Mouse (Mus musculus): ENCODE results near the gene Lmtk2. TPM values are rescaled to one million over a fixed set of nuclear protein-coding genes. Genes with fewer than 3 reads are reported as not detected.

The Lmtk2 gene
- total and polyA plus RNA-seq, 2 experiments from 2014 or later, result 7.4 to 63.9 TPM

DNA sequence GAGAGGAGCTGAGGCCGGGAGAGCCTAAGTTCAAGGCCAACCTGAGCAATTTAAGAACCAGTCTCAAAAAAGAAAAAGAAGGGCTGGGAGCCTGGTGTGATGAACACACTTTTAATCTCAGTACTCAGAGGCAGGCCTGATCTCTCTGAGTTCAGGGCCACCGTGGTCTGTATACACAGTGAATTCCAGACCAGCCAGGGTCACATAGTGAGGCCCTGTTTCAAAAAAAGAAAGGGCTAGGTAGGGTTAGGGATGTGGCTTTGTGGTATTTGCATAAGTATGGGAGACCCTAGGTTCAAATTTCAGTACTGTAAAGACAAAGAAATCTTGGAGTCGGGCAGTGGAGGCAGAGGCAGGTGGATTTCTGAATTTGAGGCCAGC is 5.9 kb downstream of the Lmtk2 start:
- TF ChIP-seq CTCF (IDR thresholded peaks at IDR 0.05; ENCODE audit: low read depth), result no peak
- DNase-seq, result no peak
- H3K27ac ChIP-seq (ENCODE audit: low read depth, low read length), result no peak overlapping the region

DNA sequence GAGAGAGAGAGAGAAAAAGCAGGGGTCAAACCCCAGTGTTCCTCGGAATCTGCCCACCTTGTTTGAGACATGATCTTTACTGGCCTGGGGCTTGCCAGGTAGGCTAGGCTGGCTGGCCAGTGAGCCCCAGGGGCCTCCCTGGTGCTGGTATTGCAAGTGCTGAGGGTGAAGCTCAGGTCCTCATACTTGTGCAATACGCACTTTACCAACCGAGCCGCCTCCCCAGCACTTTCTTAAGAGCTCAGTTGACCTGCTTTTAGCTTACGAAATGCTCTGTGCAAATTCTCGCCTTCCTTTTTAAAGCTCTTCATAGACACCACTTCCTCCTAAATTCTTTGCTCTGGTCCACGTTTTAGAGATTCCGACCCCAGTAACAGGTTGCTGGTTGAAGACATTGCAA is 9.0 kb downstream of the Lmtk2 start:
- H3K4me2 ChIP-seq (ENCODE audit: low read depth), result no peak overlapping the region
- DNase-seq (no peak), ATAC-seq (no peak)
- 94% methylated on average over 8 of the region's 8 CpGs for WGBS
- no peaks in the 10 kb centered on the region; the same call in 1 of the 2 replicates for H3K36me3 ChIP-seq (ENCODE audit: insufficient read depth)
- no peak overlapping the region for H3K9ac ChIP-seq
- H3K4me1 ChIP-seq (ENCODE audit: insufficient read depth), result no peaks in the 10 kb centered on the region
- TF ChIP-seq CTCF (IDR thresholded peaks at IDR 0.05; ENCODE audit: low read depth), result no peak
- no peaks in the 10 kb centered on the region for H3K27me3 ChIP-seq (ENCODE audit: insufficient read depth, low read length)
- H3K9me3 ChIP-seq (ENCODE audit: low read length), result no peaks in the 10 kb centered on the region
- H3K4me3 ChIP-seq (ENCODE audit: low read depth, low read length), result no peak overlapping the region
- no peak overlapping the region for H3K27ac ChIP-seq (ENCODE audit: low read depth, low read length)

More for the DNA sequence above, 5.9 kb downstream of the Lmtk2 start:
- Histone ChIP-seq H3K4me2 (ENCODE audit: low read depth) (no peak overlapping the region), H3K9ac (no peak overlapping the region), H3K4me1 (ENCODE audit: insufficient read depth) (peaks cover 8% of the 10 kb centered on the region), H3K27me3 (ENCODE audit: insufficient read depth, low read length) (no peaks in the 10 kb centered on the region), H3K36me3 (ENCODE audit: insufficient read depth) (no peaks in the 10 kb centered on the region; the same call in 1 of the 2 replicates), H3K4me3 (ENCODE audit: low read depth, low read length) (no peak overlapping the region), H3K9me3 (ENCODE audit: low read length) (no peaks in the 10 kb centered on the region)
- ATAC-seq, result no peak
- WGBS, result 90% methylated on average over 3 of the region's 3 CpGs

DNA sequence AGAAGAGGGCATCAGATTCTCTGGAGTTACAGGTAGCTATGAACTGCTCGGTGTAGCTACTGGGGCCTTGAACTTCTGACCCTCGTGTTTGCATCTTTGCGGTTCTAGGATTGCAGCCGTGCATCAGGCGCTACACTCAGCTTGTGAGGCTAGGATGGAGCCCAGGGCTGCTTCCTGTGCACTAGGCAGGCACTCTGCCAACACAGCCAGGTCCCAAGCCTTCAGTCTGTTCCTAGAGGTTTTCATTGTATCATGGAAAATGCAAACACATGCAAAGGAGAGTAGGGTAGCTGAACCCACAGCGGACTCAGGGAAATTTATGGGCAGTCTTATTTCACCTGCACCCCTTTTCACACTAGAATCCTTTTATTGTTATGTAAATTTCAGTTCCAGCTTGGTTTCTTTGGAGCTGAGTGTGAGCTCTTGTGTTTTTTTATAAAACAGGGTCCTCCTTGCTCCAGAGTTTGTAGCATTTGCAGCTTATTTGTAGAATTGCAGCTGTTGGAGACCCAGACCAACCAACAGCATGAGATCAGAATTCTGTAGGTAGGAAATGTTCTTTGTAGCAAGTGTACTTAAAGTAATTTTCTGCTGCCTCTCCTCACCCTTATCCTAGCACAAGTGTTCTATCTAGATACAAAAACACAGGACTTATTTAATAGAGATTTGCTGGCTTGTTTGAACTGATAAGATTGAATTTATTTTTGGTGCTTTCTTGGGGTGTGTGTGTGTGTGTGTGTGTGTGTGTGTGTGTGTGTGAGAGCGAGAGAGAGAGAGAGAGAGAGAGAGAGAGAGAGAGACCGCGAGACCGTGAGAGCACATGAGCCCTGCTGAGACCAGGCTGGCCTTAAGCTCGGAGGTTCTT is 12.6 kb downstream of the Lmtk2 start:
- no peak overlapping the region for H3K27ac ChIP-seq (ENCODE audit: low read depth, low read length)
- ATAC-seq (no peak), DNase-seq (no peak)
- no peaks in the 10 kb centered on the region for H3K27me3 ChIP-seq (ENCODE audit: insufficient read depth, low read length)
- 66% methylated on average over 11 of the region's 11 CpGs for WGBS
- no peaks in the 10 kb centered on the region for H3K4me1 ChIP-seq (ENCODE audit: insufficient read depth)
- H3K4me3 ChIP-seq (ENCODE audit: low read depth, low read length), result no peak overlapping the region
- no peak overlapping the region for H3K4me2 ChIP-seq (ENCODE audit: low read depth)
- no peak for TF ChIP-seq CTCF (IDR thresholded peaks at IDR 0.05; ENCODE audit: low read depth)
- no peak overlapping the region for H3K9ac ChIP-seq
- no peaks in the 10 kb centered on the region; the same call in 1 of the 2 replicates for H3K36me3 ChIP-seq (ENCODE audit: insufficient read depth)
- no peaks in the 10 kb centered on the region for H3K9me3 ChIP-seq (ENCODE audit: low read length)

DNA sequence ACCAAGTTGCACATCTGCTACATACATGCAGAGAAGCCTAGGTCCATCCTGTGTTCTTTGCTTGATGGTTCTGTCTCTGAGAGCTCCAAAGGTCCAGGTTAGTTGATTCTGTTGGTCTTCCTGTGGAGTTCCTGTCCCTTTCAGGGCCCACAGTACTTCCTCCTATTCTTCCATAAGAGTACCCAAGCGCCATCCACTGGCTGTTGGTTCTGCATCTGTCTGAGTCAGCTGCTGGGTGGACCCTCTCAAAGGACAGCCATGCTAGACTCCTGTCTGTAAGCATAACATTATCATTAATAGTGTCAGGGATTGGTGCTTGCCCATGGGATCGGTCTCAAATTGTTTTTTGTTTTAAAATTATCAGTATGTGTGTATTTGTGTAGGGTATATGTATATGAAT is 13.8 kb downstream of the Lmtk2 start:
- H3K4me3 ChIP-seq (ENCODE audit: low read depth, low read length), result no peak overlapping the region
- H3K9ac ChIP-seq, result no peak overlapping the region
- TF ChIP-seq CTCF (IDR thresholded peaks at IDR 0.05; ENCODE audit: low read depth), result 0 out of 2 replicates have a peak, but pooled peaks have one; percentile 2
- H3K4me2 ChIP-seq (ENCODE audit: low read depth), result no peak overlapping the region
- WGBS, result 88% methylated on average over 2 of the region's 2 CpGs
- no peak for DNase-seq
- H3K4me1 ChIP-seq (ENCODE audit: insufficient read depth), result no peaks in the 10 kb centered on the region
- no peak for ATAC-seq
- no peaks in the 10 kb centered on the region; the same call in 1 of the 2 replicates for H3K36me3 ChIP-seq (ENCODE audit: insufficient read depth)
- H3K9me3 ChIP-seq (ENCODE audit: low read length), result no peaks in the 10 kb centered on the region
- H3K27me3 ChIP-seq (ENCODE audit: insufficient read depth, low read length), result no peaks in the 10 kb centered on the region
- no peak overlapping the region for H3K27ac ChIP-seq (ENCODE audit: low read depth, low read length)

- no peaks in the 10 kb centered on the region for H3K27me3 ChIP-seq (ENCODE audit: insufficient read depth, low read length)
- no peaks in the 10 kb centered on the region for H3K4me1 ChIP-seq (ENCODE audit: insufficient read depth)
- no peak overlapping the region for H3K9ac ChIP-seq
- no peak overlapping the region for H3K4me3 ChIP-seq (ENCODE audit: low read depth, low read length)
- 66% methylated on average over 5 of the region's 5 CpGs for WGBS
- no peaks in the 10 kb centered on the region for H3K9me3 ChIP-seq (ENCODE audit: low read length)
- no peak overlapping the region for H3K4me2 ChIP-seq (ENCODE audit: low read depth)
- no peak; the same call in 1 of the 2 replicates for ATAC-seq
- no peaks in the 10 kb centered on the region; the same call in 1 of the 2 replicates for H3K36me3 ChIP-seq (ENCODE audit: insufficient read depth)
- no peak overlapping the region for H3K27ac ChIP-seq (ENCODE audit: low read depth, low read length)
- peak; percentile 45 for DNase-seq
- no peak for TF ChIP-seq CTCF (IDR thresholded peaks at IDR 0.05; ENCODE audit: low read depth)
These were observed 14.9 kb downstream of the Lmtk2 start for GRCm38 (mm10) chr5:144114970-144115627.

- Histone ChIP-seq H3K4me1 (ENCODE audit: insufficient read depth) (no peaks in the 10 kb centered on the region), H3K9me3 (ENCODE audit: low read length) (no peaks in the 10 kb centered on the region), H3K4me3 (ENCODE audit: low read depth, low read length) (no peak overlapping the region), H3K4me2 (ENCODE audit: low read depth) (no peak overlapping the region), H3K9ac (no peak overlapping the region), H3K27ac (ENCODE audit: low read depth, low read length) (no peak overlapping the region), H3K36me3 (ENCODE audit: insufficient read depth) (no peaks in the 10 kb centered on the region; the same call in 1 of the 2 replicates), H3K27me3 (ENCODE audit: insufficient read depth, low read length) (no peaks in the 10 kb centered on the region)
- ATAC-seq (no peak), DNase-seq (no peak)
- 78% methylated on average over 2 of the region's 2 CpGs for WGBS
- no peak for TF ChIP-seq CTCF (IDR thresholded peaks at IDR 0.05; ENCODE audit: low read depth)
These were observed 15.4 kb downstream of the Lmtk2 start for GRCm38 (mm10) chr5:144115628-144115977.

GRCm38 (mm10) chr5:144118271-144118670 is 18.0 kb downstream of the Lmtk2 start:
- Histone ChIP-seq H3K4me3 (ENCODE audit: low read depth, low read length) (no peak overlapping the region), H3K36me3 (ENCODE audit: insufficient read depth) (no peaks in the 10 kb centered on the region), H3K27me3 (ENCODE audit: insufficient read depth, low read length) (no peaks in the 10 kb centered on the region), H3K9me3 (ENCODE audit: low read length) (no peaks in the 10 kb centered on the region), H3K4me2 (ENCODE audit: low read depth) (no peak overlapping the region), H3K27ac (ENCODE audit: low read depth, low read length) (no peak overlapping the region), H3K4me1 (ENCODE audit: insufficient read depth) (no peaks in the 10 kb centered on the region), H3K9ac (no peak overlapping the region)
- WGBS, result 96% methylated on average over 4 of the region's 4 CpGs
- TF ChIP-seq CTCF (IDR thresholded peaks at IDR 0.05; ENCODE audit: low read depth), result no peak
- DNase-seq (no peak), ATAC-seq (no peak)
